Mouse (Mus musculus): ENCODE measurements at regions not wholly inside any gene's neighbourhood (a gene's known extent, or its start where the extent isn't known, plus 50 kb on each side); places are given as distances from the start of the nearest gene placed in this dataset.

DNA sequence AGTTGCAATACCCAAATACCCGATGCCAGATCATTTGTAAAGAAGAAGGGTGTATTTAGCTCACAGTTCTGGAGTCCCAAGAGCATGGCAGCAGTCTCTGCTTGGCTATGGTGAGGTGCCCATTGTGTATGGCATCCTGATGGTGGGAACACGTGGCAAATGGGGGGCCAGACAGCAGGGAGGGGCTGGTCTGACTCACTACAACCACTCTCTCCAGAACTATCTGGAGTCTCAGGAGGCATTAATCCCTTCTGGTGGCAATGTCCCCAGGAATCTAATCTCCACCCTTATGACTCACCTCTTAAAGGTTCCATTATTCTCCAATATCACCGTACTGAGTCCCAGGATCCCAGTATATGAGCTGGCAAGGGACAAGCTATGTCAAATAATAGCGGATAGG lies 229.5 kb upstream of the Serp2 start:
- Histone ChIP-seq H3K27ac (replicated peaks; ENCODE audit: low read depth, low read length) (no peak overlapping the region), H3K4me1 (ENCODE audit: control insufficient read depth, insufficient read depth, insufficient read length, low read length) (peaks cover 6% of the 10 kb centered on the region), H3K4me3 (ENCODE audit: insufficient read depth, low read depth, low read length) (no peak overlapping the region)

DNA sequence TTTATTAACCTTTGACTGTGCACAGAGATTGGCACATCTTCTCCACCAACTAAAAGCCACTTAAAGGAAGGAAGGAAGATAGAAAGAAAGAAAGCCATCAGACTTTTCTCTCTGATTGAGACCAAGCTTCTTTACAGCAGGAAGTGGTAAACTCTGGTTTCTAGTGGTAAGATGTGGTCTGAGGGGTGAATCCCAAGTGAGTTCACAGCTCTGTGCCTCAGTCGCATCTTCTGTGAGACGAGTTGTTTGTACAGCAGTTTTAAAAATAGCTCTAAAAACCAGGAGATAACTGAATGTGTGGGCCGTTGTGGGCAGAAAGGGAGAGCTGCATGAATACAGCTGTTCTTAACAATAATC lies 224.8 kb upstream of the Serp2 start:
- Histone ChIP-seq H3K4me3 (ENCODE audit: insufficient read depth, low read depth, low read length) (no peak overlapping the region), H3K4me1 (ENCODE audit: control insufficient read depth, insufficient read depth, insufficient read length, low read length) (no peaks in the 10 kb centered on the region), H3K27ac (replicated peaks; ENCODE audit: low read depth, low read length) (no peak overlapping the region)

DNA sequence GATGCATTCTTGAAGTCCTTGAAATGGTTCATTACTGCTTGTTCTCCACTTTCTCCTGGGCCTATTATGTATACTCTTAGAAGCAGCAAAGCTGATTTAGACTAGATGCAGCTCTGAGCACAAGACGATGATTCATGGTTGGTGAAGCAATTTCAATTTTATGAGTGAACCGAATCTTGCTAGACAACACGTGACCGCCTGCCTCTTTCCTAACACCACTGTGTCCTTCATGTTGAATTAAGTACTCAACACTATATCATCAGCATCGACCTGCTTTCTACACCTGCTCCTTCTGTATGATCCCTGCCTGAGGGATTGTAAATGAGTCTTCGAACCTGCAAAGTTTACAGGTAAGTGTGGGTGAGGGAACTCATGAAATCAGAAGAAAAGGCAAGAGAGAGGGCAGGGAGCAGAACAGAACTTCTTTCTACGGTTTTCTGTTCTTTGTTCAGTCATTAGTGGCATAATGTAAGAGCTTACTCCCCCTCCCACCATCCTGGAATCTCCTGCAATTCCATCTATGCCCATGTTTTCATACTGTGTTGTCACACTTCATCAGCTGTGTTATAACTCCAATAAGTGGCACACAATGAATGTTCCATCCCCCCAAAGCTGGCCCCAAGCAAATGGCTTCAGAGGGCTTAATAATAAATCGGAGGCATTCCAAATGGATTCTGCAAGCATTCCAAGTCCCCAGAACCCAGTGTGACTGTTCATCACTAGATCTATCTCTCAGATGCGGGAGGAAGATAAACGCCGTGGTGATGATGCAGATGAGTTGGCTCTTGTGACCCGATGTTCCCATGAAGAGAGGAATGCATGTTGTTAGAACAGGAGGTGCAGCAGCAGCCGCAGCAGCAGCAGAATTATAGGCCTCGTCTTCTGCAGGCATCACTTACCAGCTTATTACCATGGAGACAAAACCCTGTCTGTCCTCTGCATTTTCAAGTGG lies 224.2 kb upstream of the Serp2 start:
- Histone ChIP-seq H3K4me1 (ENCODE audit: control insufficient read depth, insufficient read depth, insufficient read length, low read length) (no peaks in the 10 kb centered on the region), H3K4me3 (ENCODE audit: insufficient read depth, low read depth, low read length) (no peak overlapping the region), H3K27ac (replicated peaks; ENCODE audit: low read depth, low read length) (no peak overlapping the region)

DNA sequence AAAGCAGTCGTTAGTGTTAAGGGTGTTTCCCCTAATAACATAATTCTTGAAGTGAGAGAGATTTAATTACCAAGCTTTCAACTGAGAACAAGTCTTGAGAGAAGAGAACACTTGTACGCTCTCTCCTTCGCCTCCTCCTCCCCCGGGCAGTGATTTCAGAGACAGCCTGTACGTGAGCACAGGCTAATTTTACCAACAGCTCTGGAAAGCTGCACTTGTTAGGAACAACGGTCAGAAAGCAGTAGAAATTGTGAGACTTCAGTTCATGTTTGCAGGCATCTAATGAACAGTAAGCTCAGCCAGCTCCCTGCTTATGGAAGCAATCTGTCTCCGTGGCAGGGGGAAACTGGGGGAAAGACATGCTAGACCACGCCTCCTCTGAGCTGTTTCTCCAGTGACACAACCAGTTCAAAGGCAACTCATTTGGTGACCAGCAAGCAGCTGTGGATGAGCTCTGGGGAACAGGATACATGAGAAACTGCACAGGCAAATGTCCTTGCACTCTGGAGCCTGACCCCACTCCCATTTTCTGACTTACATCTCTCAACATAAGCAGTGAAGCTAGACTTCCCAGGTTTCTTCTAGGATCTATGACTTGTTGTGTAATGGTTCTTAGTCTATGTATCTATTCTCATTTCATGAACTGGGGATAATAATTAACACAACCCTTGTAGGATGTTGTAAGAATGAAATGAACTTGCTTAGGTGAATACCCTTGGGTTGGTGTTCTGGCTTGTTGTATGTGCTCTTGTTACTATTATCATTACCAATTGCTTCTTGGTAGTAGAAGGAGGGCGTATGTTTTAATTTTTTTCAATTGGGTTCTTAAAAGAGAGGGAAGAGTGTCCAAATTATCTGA lies 222.1 kb upstream of the Serp2 start:
- peak overlapping the region; percentile 16; the same call in 1 of the 2 replicates for H3K27ac ChIP-seq (replicated peaks; ENCODE audit: low read depth, low read length)

DNA sequence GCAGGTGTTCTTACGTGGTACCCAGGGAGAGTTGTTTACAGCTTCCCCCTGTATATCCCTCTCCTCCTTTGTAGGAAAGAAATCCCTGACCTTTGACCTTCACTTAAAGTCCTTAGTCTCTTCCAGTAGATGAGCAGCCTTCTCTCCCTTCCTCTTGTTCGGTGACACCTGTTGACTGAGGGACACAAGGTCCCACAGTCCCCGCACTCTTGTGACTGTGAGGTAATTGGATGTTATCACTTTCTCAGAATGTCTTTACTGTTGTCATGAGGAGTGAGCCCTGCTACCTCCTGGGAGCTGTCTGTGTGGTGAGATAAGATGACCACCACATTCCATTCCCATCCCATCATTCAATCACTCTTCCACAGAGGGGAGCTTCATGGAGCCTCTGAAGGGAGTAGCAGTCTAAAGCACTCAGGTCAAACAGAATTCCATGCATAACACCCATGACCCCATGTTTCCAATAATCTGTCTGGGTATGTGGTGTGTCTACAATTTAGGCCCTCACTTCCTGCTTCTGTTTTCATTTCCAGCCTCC lies 218.8 kb upstream of the Serp2 start:
- no peak overlapping the region for H3K4me3 ChIP-seq (ENCODE audit: insufficient read depth, low read depth, low read length)
- H3K4me1 ChIP-seq (ENCODE audit: control insufficient read depth, insufficient read depth, insufficient read length, low read length): no peaks in the 10 kb centered on the region
- H3K27ac ChIP-seq (replicated peaks; ENCODE audit: low read depth, low read length): no peak overlapping the region

More for the DNA sequence above, 222.1 kb upstream of the Serp2 start:
- Histone ChIP-seq H3K4me1 (ENCODE audit: control insufficient read depth, insufficient read depth, insufficient read length, low read length) (no peaks in the 10 kb centered on the region), H3K4me3 (ENCODE audit: insufficient read depth, low read depth, low read length) (no peak overlapping the region)

DNA sequence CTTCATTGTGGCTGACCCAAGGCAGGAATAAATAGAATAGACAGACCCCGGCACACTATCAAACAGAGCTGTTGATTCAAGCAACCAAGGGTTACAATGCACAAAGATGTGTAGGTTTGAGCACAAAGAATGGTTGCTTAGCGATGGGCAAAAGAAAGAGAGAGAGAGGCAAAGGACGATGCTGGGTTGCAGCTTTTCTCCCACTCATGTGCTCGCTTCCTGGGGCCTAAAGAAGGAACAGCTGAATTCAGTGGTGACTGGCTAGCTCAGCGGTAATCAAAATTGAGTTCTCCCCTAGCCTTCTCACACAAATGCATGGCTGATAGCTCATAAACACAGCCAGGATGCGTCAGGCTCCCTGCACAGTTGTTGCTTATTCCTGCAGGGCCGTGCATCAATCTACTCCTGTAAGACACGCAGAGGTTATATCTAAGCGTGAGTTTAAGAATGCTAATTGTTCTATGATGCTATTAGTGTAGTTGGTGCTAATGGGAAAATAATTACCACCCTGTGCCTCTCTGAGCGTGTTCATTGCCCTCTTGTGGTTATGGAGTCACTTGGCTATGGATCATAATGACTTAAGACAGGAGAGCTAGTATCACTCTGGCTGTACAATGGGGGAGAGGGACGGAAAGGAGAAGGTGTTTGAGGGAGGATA lies 216.2 kb upstream of the Serp2 start:
- H3K4me1 ChIP-seq (ENCODE audit: control insufficient read depth, insufficient read depth, insufficient read length, low read length): no peaks in the 10 kb centered on the region
- H3K4me3 ChIP-seq (ENCODE audit: insufficient read depth, low read depth, low read length): no peak overlapping the region
- no peak overlapping the region for H3K27ac ChIP-seq (replicated peaks; ENCODE audit: low read depth, low read length)

DNA sequence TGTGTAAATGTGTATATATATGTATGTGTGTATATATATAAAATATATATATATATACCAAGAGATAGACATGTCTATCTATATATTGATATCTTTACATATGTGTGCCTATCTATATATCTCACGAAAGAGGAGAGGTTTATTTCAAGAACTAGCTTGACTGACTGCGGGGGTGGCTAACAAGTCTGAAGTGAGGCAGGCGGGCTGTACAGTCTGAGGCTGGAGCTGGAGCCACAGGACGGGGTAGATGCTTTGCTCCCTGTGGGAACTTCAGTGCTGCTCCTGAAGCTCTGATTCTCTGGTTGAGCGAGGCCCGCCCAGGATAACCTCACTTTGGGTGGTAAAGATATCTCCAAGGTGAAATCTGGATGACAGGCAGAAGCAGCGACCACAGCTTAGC lies 213.4 kb upstream of the Serp2 start:
- no peaks in the 10 kb centered on the region for H3K4me1 ChIP-seq (ENCODE audit: control insufficient read depth, insufficient read depth, insufficient read length, low read length)
- no peak overlapping the region for H3K27ac ChIP-seq (replicated peaks; ENCODE audit: low read depth, low read length)
- H3K4me3 ChIP-seq (ENCODE audit: insufficient read depth, low read depth, low read length): no peak overlapping the region

DNA sequence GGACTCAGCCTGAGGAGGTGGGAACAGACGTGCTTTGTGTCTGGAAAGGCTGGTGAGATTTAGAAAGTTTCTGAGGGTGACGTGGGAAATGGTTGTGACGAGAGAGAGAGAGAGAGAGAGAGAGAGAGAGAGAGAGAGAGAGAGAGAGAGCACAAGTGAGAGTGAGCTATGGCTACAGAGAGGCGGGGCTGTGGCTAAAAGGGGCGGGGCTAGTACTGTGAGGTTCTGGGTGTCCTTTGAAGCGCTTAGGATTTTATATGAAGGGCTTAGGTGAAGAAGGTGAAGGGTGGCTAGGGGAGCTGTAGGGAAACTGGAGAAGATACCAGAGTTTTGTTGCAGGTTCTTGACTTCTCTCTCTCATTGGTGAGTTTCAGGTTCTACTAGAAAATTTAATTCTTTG lies 210.6 kb upstream of the Serp2 start:
- Histone ChIP-seq H3K27ac (replicated peaks; ENCODE audit: low read depth, low read length) (no peak overlapping the region), H3K4me3 (ENCODE audit: insufficient read depth, low read depth, low read length) (no peak overlapping the region), H3K4me1 (ENCODE audit: control insufficient read depth, insufficient read depth, insufficient read length, low read length) (0 out of 2 replicates have a peak, but pooled peaks cover 5% of the 10 kb centered on the region)

DNA sequence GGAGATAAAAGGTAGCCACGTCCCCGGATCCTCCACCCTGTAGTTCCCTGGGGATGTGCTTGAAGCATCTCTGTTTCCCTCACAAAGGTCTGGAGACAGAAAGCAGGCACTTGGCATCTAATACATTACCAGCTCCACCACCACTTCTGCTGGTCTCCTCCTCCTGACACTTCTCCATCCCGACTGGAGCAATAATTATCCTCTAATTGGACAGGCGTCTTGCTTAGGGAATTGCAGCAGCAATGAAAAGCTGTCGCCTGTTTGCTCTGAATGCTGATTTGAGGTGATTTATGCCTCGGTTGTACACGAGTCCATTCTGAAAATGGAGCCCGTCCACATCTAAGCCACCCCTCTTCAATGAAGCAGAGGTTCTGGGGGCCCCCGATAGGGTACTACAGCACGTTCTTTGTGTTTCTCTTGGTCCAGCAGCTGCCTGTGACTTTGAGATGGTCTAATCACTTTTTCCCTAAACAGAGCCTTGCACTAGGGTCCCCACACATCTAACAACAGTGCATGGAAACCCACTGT lies 209.6 kb upstream of the Serp2 start:
- Histone ChIP-seq H3K27ac (replicated peaks; ENCODE audit: low read depth, low read length) (no peak overlapping the region), H3K4me3 (ENCODE audit: insufficient read depth, low read depth, low read length) (no peak overlapping the region), H3K4me1 (ENCODE audit: control insufficient read depth, insufficient read depth, insufficient read length, low read length) (0 out of 2 replicates have a peak, but pooled peaks cover 5% of the 10 kb centered on the region)

DNA sequence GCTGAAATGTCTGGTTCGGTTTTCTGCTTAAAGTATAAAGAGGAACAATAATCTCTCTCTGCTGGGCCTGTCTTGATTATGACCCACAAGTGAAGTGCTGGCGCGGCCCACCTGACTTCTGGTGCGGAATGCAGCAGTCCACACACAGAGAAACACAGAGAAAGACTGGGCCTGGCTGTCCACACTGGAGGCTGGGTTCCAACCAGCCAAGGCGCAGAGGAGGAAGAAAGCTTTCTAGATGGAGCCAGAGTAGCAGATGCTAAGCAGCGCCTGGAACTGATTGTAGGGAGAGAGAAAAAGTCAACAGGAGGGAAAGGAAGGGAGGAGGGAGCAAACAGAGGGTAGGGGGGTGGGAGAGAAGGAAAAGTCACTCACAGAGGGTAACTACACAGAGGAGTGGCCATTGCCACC lies 208.4 kb upstream of the Serp2 start:
- Histone ChIP-seq H3K4me3 (ENCODE audit: insufficient read depth, low read depth, low read length) (no peak overlapping the region), H3K27ac (replicated peaks; ENCODE audit: low read depth, low read length) (no peak overlapping the region), H3K4me1 (ENCODE audit: control insufficient read depth, insufficient read depth, insufficient read length, low read length) (0 out of 2 replicates have a peak, but pooled peaks cover 5% of the 10 kb centered on the region)

DNA sequence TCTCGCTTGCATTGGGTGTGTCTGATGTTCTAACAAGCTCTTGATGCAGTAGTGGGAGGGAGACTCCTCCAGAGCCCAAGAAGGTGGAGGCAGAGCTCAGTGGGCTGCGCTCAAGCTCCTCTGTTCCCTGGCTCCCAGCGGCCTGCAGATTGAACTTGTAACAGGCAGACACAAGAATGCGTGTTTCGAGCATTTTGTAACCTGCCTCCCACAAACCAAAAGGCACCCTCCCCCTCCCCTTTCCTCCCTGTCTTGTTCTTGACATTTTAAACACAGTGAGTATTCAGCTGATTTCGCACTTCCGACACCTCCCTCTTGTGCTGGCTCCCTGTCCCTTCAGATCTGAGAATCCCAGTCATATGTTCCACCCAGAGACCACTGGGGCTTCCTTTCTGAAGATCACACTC lies 207.7 kb upstream of the Serp2 start:
- Histone ChIP-seq H3K4me1 (ENCODE audit: control insufficient read depth, insufficient read depth, insufficient read length, low read length) (0 out of 2 replicates have a peak, but pooled peaks cover 5% of the 10 kb centered on the region), H3K27ac (replicated peaks; ENCODE audit: low read depth, low read length) (no peak overlapping the region), H3K4me3 (ENCODE audit: insufficient read depth, low read depth, low read length) (no peak overlapping the region)

DNA sequence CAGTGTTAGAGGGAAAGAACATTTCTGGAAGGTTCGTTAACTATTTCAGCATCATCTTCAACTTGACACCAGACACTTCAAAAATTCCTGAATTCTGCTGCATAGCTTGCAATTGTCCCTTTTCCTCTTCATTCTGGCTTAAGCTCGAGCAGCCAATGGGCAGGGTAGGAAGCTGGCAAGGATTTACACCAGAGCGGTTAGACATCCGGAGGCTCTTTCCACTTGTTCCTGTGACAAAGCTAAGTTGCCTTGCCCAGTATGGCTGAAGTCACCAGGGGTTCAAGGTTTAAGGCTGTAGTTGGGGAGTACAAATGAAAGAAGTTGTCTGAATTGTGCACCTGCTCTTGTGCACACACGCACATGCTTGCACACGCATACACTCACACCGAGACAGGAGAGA lies 206.8 kb upstream of the Serp2 start:
- Histone ChIP-seq H3K27ac (replicated peaks; ENCODE audit: low read depth, low read length) (no peak overlapping the region), H3K4me1 (ENCODE audit: control insufficient read depth, insufficient read depth, insufficient read length, low read length) (0 out of 2 replicates have a peak, but pooled peaks cover 5% of the 10 kb centered on the region), H3K4me3 (ENCODE audit: insufficient read depth, low read depth, low read length) (no peak overlapping the region)

DNA sequence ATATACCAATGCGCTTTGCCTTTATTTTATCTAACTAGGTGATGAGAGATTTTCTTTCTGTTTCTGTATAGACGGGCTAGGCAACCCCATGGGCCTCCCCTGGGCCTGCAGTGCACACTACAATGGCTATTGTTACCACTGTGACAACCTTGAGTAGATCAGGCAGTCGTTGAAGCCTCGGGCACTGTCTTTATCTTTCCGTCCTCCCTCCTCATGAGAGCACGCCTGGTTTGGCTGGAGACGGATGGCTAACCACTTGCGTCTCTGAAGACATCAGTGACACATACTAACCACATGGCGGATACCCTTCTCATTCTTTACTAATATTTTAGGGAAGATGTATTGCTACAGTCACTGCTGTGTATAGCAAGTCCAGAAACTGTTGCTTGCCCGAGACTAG lies 206.1 kb upstream of the Serp2 start:
- Histone ChIP-seq H3K27ac (replicated peaks; ENCODE audit: low read depth, low read length) (no peak overlapping the region), H3K4me1 (ENCODE audit: control insufficient read depth, insufficient read depth, insufficient read length, low read length) (0 out of 2 replicates have a peak, but pooled peaks cover 5% of the 10 kb centered on the region), H3K4me3 (ENCODE audit: insufficient read depth, low read depth, low read length) (no peak overlapping the region)

DNA sequence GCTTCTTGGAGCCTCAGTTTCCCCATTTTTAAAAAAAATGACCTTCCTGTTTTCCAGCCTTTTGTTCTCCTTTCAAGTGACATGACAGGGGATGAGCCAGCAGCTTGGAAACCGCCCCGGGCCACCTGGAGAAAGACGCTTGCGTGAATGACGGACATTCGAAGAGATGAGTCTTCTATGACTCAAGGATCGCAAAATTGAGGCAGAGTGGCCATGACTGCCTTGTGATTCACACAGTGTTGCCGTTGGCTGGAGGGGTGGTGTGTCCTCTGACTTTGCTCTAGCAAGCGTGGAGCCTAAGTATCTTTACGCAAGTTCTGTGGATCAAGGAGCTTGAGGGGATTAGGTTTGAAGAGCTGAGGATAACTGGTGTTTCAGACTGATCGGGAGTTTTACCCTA lies 205.0 kb upstream of the Serp2 start:
- Histone ChIP-seq H3K4me1 (ENCODE audit: control insufficient read depth, insufficient read depth, insufficient read length, low read length) (0 out of 2 replicates have a peak, but pooled peaks cover 5% of the 10 kb centered on the region), H3K4me3 (ENCODE audit: insufficient read depth, low read depth, low read length) (no peak overlapping the region), H3K27ac (replicated peaks; ENCODE audit: low read depth, low read length) (no peak overlapping the region)

Data from brown adipose tissue, adult 24 weeks (tissue).